Mouse (Mus musculus): Measurements from ENCODE around the gene Gramd1b. TPM values are rescaled to one million over a fixed set of nuclear protein-coding genes. Genes with fewer than 3 reads are reported as not detected.
A peak's percentile ranks its signal among the peaks of the same experiment; 100 is the strongest.

Gene Gramd1b
- polyA plus RNA-seq, 1 experiment from 2014 or later, result 12.0 TPM

DNA sequence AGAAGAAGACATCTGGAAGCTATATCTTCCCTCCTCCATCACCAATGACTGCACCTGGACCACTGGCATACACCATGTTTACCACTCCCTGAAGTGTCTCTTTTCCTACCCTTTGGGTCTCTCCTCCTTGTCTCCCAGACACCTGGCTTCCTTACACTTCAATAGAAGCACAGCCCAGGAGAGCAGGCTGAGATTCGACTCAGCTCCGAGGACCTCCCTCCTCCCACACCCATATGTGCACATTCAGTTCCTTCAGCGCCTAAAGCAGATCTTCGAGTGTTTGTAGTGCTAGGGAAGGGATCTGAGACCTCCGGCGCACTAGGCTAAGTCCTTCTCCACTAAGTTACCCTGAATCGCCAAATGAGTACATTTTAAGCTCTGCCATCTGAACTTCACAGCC lies 127.4 kb downstream of the Gramd1b start:
- Histone ChIP-seq H3K4me1 (replicated peaks) (peaks cover 10% of the 10 kb centered on the region; the same call in 1 of the 2 replicates), H3K27me3 (no peaks in the 10 kb centered on the region), H3K36me3 (no peaks in the 10 kb centered on the region), H3K9ac (no peak overlapping the region), H3K4me3 (no peak overlapping the region), H3K4me2 (no peak overlapping the region), H3K27ac (replicated peaks) (no peak overlapping the region), H3K9me3 (no peaks in the 10 kb centered on the region)
- ATAC-seq (ENCODE audit: low read depth), result no peak
- 86% methylated on average over 7 of the region's 7 CpGs for WGBS

DNA sequence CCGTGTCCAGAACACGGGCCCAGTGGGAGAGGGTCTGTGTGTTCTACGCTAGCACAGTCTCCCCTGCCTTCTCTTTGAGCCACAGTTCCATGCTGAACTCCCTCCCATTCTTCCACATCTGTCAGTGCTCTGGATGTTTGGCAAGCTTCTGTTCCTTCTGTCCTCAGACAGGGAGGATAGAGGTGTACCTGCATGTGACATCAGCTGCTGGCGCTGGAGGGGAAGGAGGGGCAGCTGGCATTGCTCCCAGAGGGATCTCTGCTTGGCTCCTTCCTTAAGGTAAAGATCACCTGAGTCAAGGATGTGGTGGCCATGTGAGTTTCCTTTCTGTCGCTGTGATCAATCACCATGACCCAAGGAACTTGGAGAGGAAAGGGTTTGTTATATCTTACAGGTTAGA lies 129.4 kb downstream of the Gramd1b start:
- no peak overlapping the region for H3K9ac ChIP-seq
- no peak overlapping the region for H3K27ac ChIP-seq (replicated peaks)
- H3K4me1 ChIP-seq (replicated peaks), result peaks cover 5% of the 10 kb centered on the region; the same call in 1 of the 2 replicates
- no peak overlapping the region for H3K4me2 ChIP-seq
- no peaks in the 10 kb centered on the region for H3K9me3 ChIP-seq
- ATAC-seq (ENCODE audit: low read depth), result no peak
- no peaks in the 10 kb centered on the region for H3K27me3 ChIP-seq
- no peaks in the 10 kb centered on the region for H3K36me3 ChIP-seq
- H3K4me3 ChIP-seq, result no peak overlapping the region
- WGBS, result 90% methylated on average over 5 of the region's 5 CpGs

DNA sequence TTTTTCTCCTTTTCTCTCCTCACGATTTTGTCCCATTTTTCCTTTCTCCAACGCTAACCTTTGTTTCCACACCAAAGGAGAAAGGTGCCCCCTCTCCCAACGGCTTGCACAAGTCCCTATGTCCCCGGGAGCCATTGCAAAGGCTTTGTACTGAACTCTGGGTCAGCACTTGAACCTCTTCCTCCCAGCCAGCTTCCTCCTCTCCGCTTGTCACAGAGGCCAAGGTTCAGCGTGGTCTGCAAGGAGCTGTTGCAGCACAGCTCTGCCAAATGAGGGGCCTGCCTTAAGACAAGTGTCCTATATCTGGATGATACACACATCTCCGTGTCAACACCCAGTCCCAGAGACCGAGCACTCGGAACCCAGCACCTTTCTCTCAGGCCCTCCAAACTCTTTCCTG lies 130.3 kb downstream of the Gramd1b start:
- Histone ChIP-seq H3K4me1 (replicated peaks) (peaks cover 4% of the 10 kb centered on the region; the same call in 1 of the 2 replicates), H3K9ac (no peak overlapping the region), H3K9me3 (no peaks in the 10 kb centered on the region), H3K27me3 (no peaks in the 10 kb centered on the region), H3K36me3 (no peaks in the 10 kb centered on the region), H3K27ac (replicated peaks) (no peak overlapping the region), H3K4me2 (no peak overlapping the region), H3K4me3 (no peak overlapping the region)
- ATAC-seq (ENCODE audit: low read depth), result no peak
- WGBS, result 87% methylated on average over 9 of the region's 9 CpGs

DNA sequence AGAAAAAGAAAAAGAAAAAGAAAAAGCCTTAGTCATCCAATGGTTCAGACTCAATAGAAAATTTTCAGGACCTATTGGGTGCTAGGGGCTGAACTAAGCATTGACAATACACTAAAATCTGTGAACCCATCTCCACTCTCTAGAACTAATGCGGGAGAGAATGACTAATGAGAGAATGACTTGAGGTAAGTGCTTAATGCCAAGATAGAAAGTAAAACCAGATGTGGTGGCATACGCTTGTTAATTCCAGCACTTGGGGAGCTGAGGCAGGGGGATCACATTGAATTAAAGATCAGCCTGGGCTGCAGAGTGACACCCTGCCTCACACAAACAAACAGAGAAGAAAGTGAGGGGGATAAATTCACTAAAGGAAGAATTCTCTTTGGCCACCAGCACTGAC lies 131.0 kb downstream of the Gramd1b start:
- Histone ChIP-seq H3K36me3 (no peaks in the 10 kb centered on the region), H3K4me1 (replicated peaks) (peaks cover 4% of the 10 kb centered on the region; the same call in 1 of the 2 replicates), H3K4me2 (no peak overlapping the region), H3K27ac (replicated peaks) (no peak overlapping the region), H3K9me3 (no peaks in the 10 kb centered on the region), H3K27me3 (no peaks in the 10 kb centered on the region), H3K4me3 (no peak overlapping the region), H3K9ac (no peak overlapping the region)
- ATAC-seq (ENCODE audit: low read depth), result no peak
- 88% methylated on average over 2 of the region's 2 CpGs for WGBS

- ATAC-seq (ENCODE audit: low read depth), result no peak
- no peak overlapping the region for H3K27ac ChIP-seq (replicated peaks)
These were observed 131.7 kb downstream of the Gramd1b start for GRCm38 (mm10) chr9:40399359-40399932.

DNA sequence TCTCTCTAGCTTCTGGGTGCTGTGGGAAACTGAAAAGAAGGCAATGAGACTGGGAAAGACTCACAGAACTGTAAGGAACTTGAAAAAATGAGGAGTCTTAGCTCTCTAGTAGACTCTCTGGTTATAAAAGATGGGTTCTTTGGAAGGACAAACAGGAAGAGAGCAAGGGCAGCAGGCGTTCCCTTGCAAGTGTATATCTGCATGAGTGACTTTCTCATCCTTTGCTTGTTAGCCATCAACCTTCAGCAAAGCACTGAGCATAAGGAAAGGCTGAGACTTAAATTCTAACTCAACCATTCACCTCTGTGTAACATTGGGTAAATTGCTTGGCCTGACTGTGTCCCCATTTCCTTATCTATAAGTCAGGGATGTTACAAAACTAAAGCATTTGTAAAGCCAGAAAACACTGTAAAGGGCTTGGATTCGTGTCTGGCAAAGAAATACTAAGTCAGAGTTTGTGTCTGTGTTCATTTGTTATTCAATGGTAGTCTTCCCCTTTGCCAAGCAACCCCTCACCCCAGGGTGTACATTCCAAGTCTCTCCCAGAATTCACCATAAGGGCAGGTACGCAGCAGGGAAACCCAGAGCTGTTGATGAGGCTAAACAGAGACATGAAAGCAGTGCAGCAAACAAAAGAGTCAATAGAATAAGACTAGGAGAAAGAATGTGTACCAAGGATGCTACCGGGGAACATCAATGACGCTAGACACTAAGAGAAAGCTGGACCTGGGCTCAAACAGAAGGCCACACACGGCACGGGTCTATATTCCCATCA lies 133.5 kb downstream of the Gramd1b start:
- H3K36me3 ChIP-seq, result no peaks in the 10 kb centered on the region
- 64% methylated on average over 7 of the region's 7 CpGs for WGBS
- no peaks in the 10 kb centered on the region for H3K27me3 ChIP-seq
- H3K4me1 ChIP-seq (replicated peaks), result peaks cover 9% of the 10 kb centered on the region
- peak; percentile 19 for ATAC-seq (ENCODE audit: low read depth)
- H3K4me3 ChIP-seq, result no peak overlapping the region
- no peak overlapping the region for H3K27ac ChIP-seq (replicated peaks)
- no peak overlapping the region for H3K4me2 ChIP-seq
- no peak overlapping the region for H3K9ac ChIP-seq
- no peaks in the 10 kb centered on the region for H3K9me3 ChIP-seq

More at GRCm38 (mm10) chr9:40399359-40399932, 131.7 kb downstream of the Gramd1b start:
- H3K9ac ChIP-seq, result no peak overlapping the region
- H3K4me2 ChIP-seq, result no peak overlapping the region
- no peaks in the 10 kb centered on the region for H3K27me3 ChIP-seq
- H3K9me3 ChIP-seq, result no peaks in the 10 kb centered on the region
- H3K4me1 ChIP-seq (replicated peaks), result peaks cover 4% of the 10 kb centered on the region; the same call in 1 of the 2 replicates
- no peaks in the 10 kb centered on the region for H3K36me3 ChIP-seq
- no peak overlapping the region for H3K4me3 ChIP-seq
- WGBS, result 81% methylated on average over 6 of the region's 6 CpGs

- Histone ChIP-seq H3K4me3 (peak overlapping the region; percentile 22), H3K9ac (peak overlapping the region; percentile 35; the same call in 1 of the 2 replicates), H3K27me3 (no peaks in the 10 kb centered on the region), H3K4me2 (peak overlapping the region; percentile 47), H3K9me3 (no peaks in the 10 kb centered on the region), H3K36me3 (no peaks in the 10 kb centered on the region), H3K27ac (replicated peaks) (peak overlapping the region; percentile 82), H3K4me1 (replicated peaks) (peaks cover 16% of the 10 kb centered on the region)
- 22% methylated on average over 2 of the region's 2 CpGs for WGBS
- ATAC-seq (ENCODE audit: low read depth), result peak; percentile 57
These were observed 134.1 kb downstream of the Gramd1b start for GRCm38 (mm10) chr9:40397036-40397435.

GRCm38 (mm10) chr9:40396171-40396570 lies 135.0 kb downstream of the Gramd1b start:
- H3K4me1 ChIP-seq (replicated peaks), result peaks cover 24% of the 10 kb centered on the region
- H3K4me3 ChIP-seq, result no peak overlapping the region
- ATAC-seq (ENCODE audit: low read depth), result no peak
- no peak overlapping the region for H3K27ac ChIP-seq (replicated peaks)
- no peaks in the 10 kb centered on the region for H3K36me3 ChIP-seq
- no peak overlapping the region for H3K9ac ChIP-seq
- H3K4me2 ChIP-seq, result no peak overlapping the region
- no peaks in the 10 kb centered on the region for H3K9me3 ChIP-seq
- no peaks in the 10 kb centered on the region for H3K27me3 ChIP-seq
- 93% methylated on average over 2 of the region's 2 CpGs for WGBS

DNA sequence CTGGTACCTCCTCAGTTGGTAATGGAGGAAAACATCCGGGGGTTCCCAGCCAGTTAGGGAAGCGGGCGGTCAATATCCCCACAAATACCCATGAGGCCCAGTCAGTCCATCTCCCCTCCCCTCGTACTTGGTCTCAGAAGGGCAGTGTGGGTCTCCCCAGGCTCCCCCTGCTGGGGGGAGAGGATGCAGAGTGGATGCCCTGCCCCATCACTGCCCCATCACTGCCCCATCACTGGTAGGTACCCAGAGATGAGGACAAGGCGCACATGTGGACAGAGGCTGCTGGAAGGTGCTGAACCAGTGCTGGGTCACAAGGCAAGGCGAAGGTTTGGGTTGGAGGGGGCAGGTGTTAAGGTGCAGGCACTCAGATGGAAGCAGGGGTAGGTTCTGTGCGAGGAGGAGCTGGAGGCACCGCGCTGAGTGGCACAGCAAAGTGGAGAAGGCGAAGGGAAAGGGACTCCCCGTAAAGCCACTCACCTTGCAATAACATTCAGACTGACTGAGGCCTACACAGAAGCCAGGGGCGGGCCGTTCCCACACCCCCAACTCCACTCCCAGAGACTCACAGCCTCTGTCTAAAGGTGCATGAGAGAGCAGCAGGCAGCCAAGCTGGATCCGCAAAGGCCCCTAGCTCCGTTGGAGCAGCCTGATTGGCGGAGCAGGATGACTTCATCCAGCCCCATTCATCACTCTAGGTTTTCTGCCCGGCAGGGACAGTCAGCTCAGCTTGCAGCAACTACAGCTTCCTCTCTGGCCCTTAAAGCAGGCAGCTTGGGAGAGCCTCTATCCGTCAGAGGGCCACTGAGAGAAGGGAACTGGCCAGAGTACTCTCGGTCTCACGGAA lies 139.1 kb downstream of the Gramd1b start:
- peak overlapping the region; percentile 20 for H3K4me3 ChIP-seq
- H3K36me3 ChIP-seq, result no peaks in the 10 kb centered on the region
- H3K4me2 ChIP-seq, result peak overlapping the region; percentile 51
- 18% methylated on average over 20 of the region's 20 CpGs for WGBS
- peak overlapping the region; percentile 90 for H3K27ac ChIP-seq (replicated peaks)
- no peaks in the 10 kb centered on the region for H3K27me3 ChIP-seq
- ATAC-seq (ENCODE audit: low read depth), result peak; percentile 90
- H3K4me1 ChIP-seq (replicated peaks), result peaks cover 32% of the 10 kb centered on the region
- H3K9ac ChIP-seq, result peak overlapping the region; percentile 52
- H3K9me3 ChIP-seq, result no peaks in the 10 kb centered on the region

DNA sequence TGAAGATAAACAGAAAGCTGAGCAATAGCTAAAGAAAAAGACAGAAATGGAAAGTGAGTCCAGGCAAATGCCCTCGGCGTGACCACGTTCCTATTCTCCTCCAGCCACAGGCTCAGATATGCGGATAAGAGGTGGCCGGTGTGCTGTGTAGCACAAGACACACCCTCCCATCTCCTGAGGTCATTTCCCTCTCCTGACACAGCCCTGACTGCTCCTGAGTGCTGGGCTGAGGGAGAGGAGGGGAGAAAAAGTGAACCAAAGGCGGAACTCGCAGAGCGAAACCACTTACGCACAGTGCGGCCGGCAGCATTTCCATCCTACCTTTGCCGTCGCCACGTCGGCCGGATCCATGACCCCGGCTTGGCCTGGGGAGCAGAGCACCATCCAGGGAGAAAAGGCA lies 139.8 kb downstream of the Gramd1b start:
- 0 out of 2 replicates have a peak overlapping the region, but pooled peaks have one; percentile 5 for H3K4me3 ChIP-seq
- 67% methylated on average over 17 of the region's 17 CpGs for WGBS
- H3K27me3 ChIP-seq, result no peaks in the 10 kb centered on the region
- H3K9ac ChIP-seq, result peak overlapping the region; percentile 52
- no peaks in the 10 kb centered on the region for H3K9me3 ChIP-seq
- H3K4me1 ChIP-seq (replicated peaks), result peaks cover 28% of the 10 kb centered on the region
- peak overlapping the region; percentile 90 for H3K27ac ChIP-seq (replicated peaks)
- no peaks in the 10 kb centered on the region for H3K36me3 ChIP-seq
- peak overlapping the region; percentile 51 for H3K4me2 ChIP-seq
- peak; percentile 0; the same call in 1 of the 2 replicates for ATAC-seq (ENCODE audit: low read depth)

GRCm38 (mm10) chr9:40390904-40391303 lies 140.3 kb downstream of the Gramd1b start:
- Histone ChIP-seq H3K36me3 (no peaks in the 10 kb centered on the region), H3K27ac (replicated peaks) (peak overlapping the region; percentile 90; the same call in 1 of the 2 replicates), H3K9ac (peak overlapping the region; percentile 52), H3K4me1 (replicated peaks) (peaks cover 28% of the 10 kb centered on the region), H3K9me3 (no peaks in the 10 kb centered on the region), H3K27me3 (no peaks in the 10 kb centered on the region), H3K4me2 (peak overlapping the region; percentile 51), H3K4me3 (no peak overlapping the region)
- peak; percentile 12; the same call in 1 of the 2 replicates for ATAC-seq (ENCODE audit: low read depth)
- WGBS, result 47% methylated on average over 8 of the region's 8 CpGs

DNA sequence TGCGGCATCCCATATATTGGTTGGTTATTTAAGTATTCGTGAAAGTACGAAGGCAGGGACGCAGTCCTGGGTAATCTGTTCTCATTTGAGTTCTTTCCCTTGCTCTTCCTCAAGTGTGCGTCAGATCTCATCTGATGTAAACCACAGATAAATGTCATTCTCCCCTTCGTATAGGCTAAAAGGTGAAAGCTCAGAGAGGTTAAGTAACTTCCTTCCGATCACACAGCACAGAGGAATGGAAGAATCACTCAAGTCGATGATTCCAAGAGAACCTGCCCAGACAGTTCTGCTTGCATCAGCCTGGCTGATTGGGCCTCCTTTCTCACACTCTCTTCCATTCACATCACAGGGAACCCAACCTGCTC lies 140.8 kb downstream of the Gramd1b start:
- no peak overlapping the region for H3K27ac ChIP-seq (replicated peaks)
- peaks cover 28% of the 10 kb centered on the region for H3K4me1 ChIP-seq (replicated peaks)
- WGBS, result 88% methylated on average over 8 of the region's 8 CpGs
- no peaks in the 10 kb centered on the region for H3K36me3 ChIP-seq
- H3K9ac ChIP-seq, result peak overlapping the region; percentile 52; the same call in 1 of the 2 replicates
- H3K27me3 ChIP-seq, result no peaks in the 10 kb centered on the region
- no peaks in the 10 kb centered on the region for H3K9me3 ChIP-seq
- no peak for ATAC-seq (ENCODE audit: low read depth)
- H3K4me2 ChIP-seq, result no peak overlapping the region
- H3K4me3 ChIP-seq, result no peak overlapping the region
